Mouse (Mus musculus) CH12.LX (cell line): ENCODE measurements around the gene Ppm1n. TPM values are rescaled to one million over a fixed set of nuclear protein-coding genes. Genes with fewer than 3 reads are reported as not detected.

Source experiments
- DNase-seq: peaks from one replicate; pipeline ENCODE4 v3.0.0-alpha.2; 2013; ENCODE audit errors: extremely low read depth
- H3K27ac ChIP-seq: 2 replicates; pipeline ENCODE4 v1.5.1; 2012; ENCODE audit warnings: low read depth, mild to moderate bottlenecking, control low read depth, moderate library complexity; ENCODE audit not compliant: insufficient read depth
- H3K27me3 ChIP-seq: replicated peaks from 2 replicates; pipeline ENCODE3; 2012; ENCODE audit warnings: inconsistent platforms
- H3K36me3 ChIP-seq, 2 experiments: replicated peaks in 1 of 2; 2 replicates each; pipeline versions ENCODE3 to v1.6.1; 2012; ENCODE audit warnings: inconsistent platforms in 1 of 2, low read length in 1 of 2, mild to moderate bottlenecking in 1 of 2, mixed read lengths in 1 of 2, moderate library complexity in 1 of 2; ENCODE audit not compliant: control insufficient read depth in 1 of 2, insufficient read depth in 1 of 2
- H3K4me1 ChIP-seq, 2 experiments: 2 replicates each; pipeline ENCODE4 v1.6.1; 2012; ENCODE audit warnings: inconsistent platforms in 1 of 2, moderate library complexity in 1 of 2; ENCODE audit not compliant: insufficient read depth in 2 of 2, control insufficient read depth in 1 of 2
- H3K4me2 ChIP-seq: 2 replicates; pipeline ENCODE4 v1.6.1; 2012; ENCODE audit warnings: low read depth, mild to moderate bottlenecking, control low read depth; ENCODE audit not compliant: poor library complexity, insufficient read depth, severe bottlenecking
- H3K4me3 ChIP-seq, 3 experiments: fragments of 150-350 bp in 1 of 3; sonication (generic) in 1 of 3; replicated peaks in 1 of 3; 2 replicates each; pipeline versions ENCODE3 to v1.5.1; 2011 to 2012; ENCODE audit warnings: low read depth in 2 of 3, low read length in 2 of 3, mild to moderate bottlenecking in 2 of 3, moderate library complexity in 2 of 3, control low read depth in 1 of 3, improper control_type of control experiment in 1 of 3, inconsistent platforms in 1 of 3, mixed read lengths in 1 of 3; ENCODE audit not compliant: poor library complexity in 1 of 3
- H3K79me2 ChIP-seq: replicated peaks from 2 replicates; pipeline ENCODE4 v1.6.1; 2012; ENCODE audit warnings: mild to moderate bottlenecking, moderate library complexity; ENCODE audit not compliant: control insufficient read depth, poor library complexity, insufficient read depth, severe bottlenecking; ENCODE audit errors: extremely low read depth
- H3K9ac ChIP-seq: 2 replicates; pipeline ENCODE4 v1.6.1; 2012; ENCODE audit warnings: low read depth, mild to moderate bottlenecking, control low read depth, moderate library complexity; ENCODE audit not compliant: insufficient read depth
- H3K9me3 ChIP-seq: replicated peaks from 2 replicates; pipeline ENCODE3; 2012; ENCODE audit warnings: low read length, inconsistent platforms, mixed read lengths
- BHLHE40 ChIP-seq: IDR thresholded peaks from 2 replicates; pipeline ENCODE4 v1.6.1; 2011; ENCODE audit warnings: mild to moderate bottlenecking, low read depth, low read length, improper control_type of control experiment
- CHD1 ChIP-seq: IDR thresholded peaks from 2 replicates; pipeline ENCODE4 v1.6.1; 2012; ENCODE audit warnings: low read depth, low read length, improper control_type of control experiment, inconsistent platforms
- CHD2 ChIP-seq: IDR thresholded peaks from 2 replicates; pipeline ENCODE4 v1.6.1; 2011; ENCODE audit warnings: low read length, improper control_type of control experiment
- CTCF ChIP-seq, 2 experiments: IDR thresholded peaks in 1 of 2; conservative IDR thresholded peaks in 1 of 2; 2 replicates each; pipeline ENCODE4 v1.5.1; 2011 to 2012; ENCODE audit warnings: low read depth in 2 of 2, low read length in 2 of 2, improper control_type of control experiment in 1 of 2, inconsistent platforms in 1 of 2, mild to moderate bottlenecking in 1 of 2, moderate library complexity in 1 of 2
- E2F4 ChIP-seq: IDR thresholded peaks from 2 replicates; pipeline ENCODE4 v1.6.1; 2011; ENCODE audit warnings: low read depth, low read length, improper control_type of control experiment; ENCODE audit not compliant: insufficient replicate concordance
- ELF1 ChIP-seq: IDR thresholded peaks from 2 replicates; pipeline ENCODE4 v1.6.1; 2014; ENCODE audit warnings: low read depth, mild to moderate bottlenecking, inconsistent platforms, low read length, improper control_type of control experiment
- EP300 ChIP-seq: IDR thresholded peaks from 2 replicates; pipeline ENCODE4 v1.6.1; 2011; ENCODE audit warnings: low read length, improper control_type of control experiment
- ETS1 ChIP-seq: conservative IDR thresholded peaks from 2 replicates; pipeline ENCODE4 v1.6.1; 2012; ENCODE audit warnings: low read depth, mild to moderate bottlenecking, inconsistent platforms, low read length, improper control_type of control experiment, moderate library complexity
- GABPA ChIP-seq: IDR thresholded peaks from 2 replicates; pipeline ENCODE4 v1.6.1; 2012; ENCODE audit warnings: low read depth, low read length, improper control_type of control experiment, inconsistent platforms; ENCODE audit not compliant: insufficient replicate concordance
- HCFC1 ChIP-seq: IDR thresholded peaks from 2 replicates; pipeline ENCODE4 v1.6.1; 2012; ENCODE audit warnings: low read depth, mild to moderate bottlenecking, inconsistent platforms, low read length, improper control_type of control experiment
- IRF4 ChIP-seq: IDR thresholded peaks from 2 replicates; pipeline ENCODE4 v1.6.1; 2014; ENCODE audit warnings: low read depth, mild to moderate bottlenecking, inconsistent platforms, low read length, improper control_type of control experiment
- JUN ChIP-seq: IDR thresholded peaks from 2 replicates; pipeline ENCODE4 v1.6.1; 2011; ENCODE audit warnings: low read depth, mild to moderate bottlenecking, low read length, improper control_type of control experiment, moderate library complexity; ENCODE audit not compliant: insufficient read depth
- JUND ChIP-seq: conservative IDR thresholded peaks from 2 replicates; pipeline ENCODE4 v1.6.1; 2011; ENCODE audit warnings: low read depth, low read length, improper control_type of control experiment
- KAT2A ChIP-seq: IDR thresholded peaks from 2 replicates; pipeline ENCODE4 v1.6.1; 2012; ENCODE audit warnings: low read length, improper control_type of control experiment, inconsistent platforms; ENCODE audit not compliant: insufficient replicate concordance
- MAFK ChIP-seq: IDR thresholded peaks from 2 replicates; pipeline ENCODE4 v1.6.1; 2011; ENCODE audit warnings: low read length, improper control_type of control experiment; ENCODE audit not compliant: insufficient replicate concordance
- MAX ChIP-seq: IDR thresholded peaks from 2 replicates; pipeline ENCODE4 v1.6.1; 2011; ENCODE audit warnings: low read length, improper control_type of control experiment
- MAZ ChIP-seq: IDR thresholded peaks from 2 replicates; pipeline ENCODE4 v1.6.1; 2012; ENCODE audit warnings: low read depth, mild to moderate bottlenecking, inconsistent platforms, low read length, improper control_type of control experiment, moderate library complexity
- MEF2A ChIP-seq: IDR thresholded peaks from 2 replicates; pipeline ENCODE4 v1.6.1; 2014; ENCODE audit warnings: low read depth, mild to moderate bottlenecking, inconsistent platforms, low read length, improper control_type of control experiment, borderline replicate concordance
- MXI1 ChIP-seq: IDR thresholded peaks from 2 replicates; pipeline ENCODE4 v1.6.1; 2011; ENCODE audit warnings: mild to moderate bottlenecking, low read depth, low read length, improper control_type of control experiment
- MYC ChIP-seq: IDR thresholded peaks from 2 replicates; pipeline ENCODE4 v1.6.1; 2011; ENCODE audit warnings: low read depth, mild to moderate bottlenecking, improper control_type of control experiment, low read length
- NELFE ChIP-seq: IDR thresholded peaks from 2 replicates; pipeline ENCODE4 v1.6.1; 2011; ENCODE audit warnings: low read depth, low read length, improper control_type of control experiment
- NRF1 ChIP-seq: IDR thresholded peaks from 2 replicates; pipeline ENCODE4 v1.6.1; 2014; ENCODE audit warnings: low read depth, mild to moderate bottlenecking, inconsistent platforms, low read length, improper control_type of control experiment, moderate library complexity
- PAX5 ChIP-seq: IDR thresholded peaks from 2 replicates; pipeline ENCODE4 v1.6.1; 2012; ENCODE audit warnings: low read length, inconsistent platforms, mixed read lengths
- POLR2A ChIP-seq: IDR thresholded peaks from 2 replicates; pipeline ENCODE4 v1.6.1; 2011; ENCODE audit warnings: low read depth, mild to moderate bottlenecking, improper control_type of control experiment, low read length
- POLR2AphosphoS2 ChIP-seq: IDR thresholded peaks from 2 replicates; pipeline ENCODE4 v1.6.1; 2011; ENCODE audit warnings: low read depth, low read length, improper control_type of control experiment
- RAD21 ChIP-seq: IDR thresholded peaks from 2 replicates; pipeline ENCODE4 v1.6.1; 2011; ENCODE audit warnings: low read depth, mild to moderate bottlenecking, low read length, improper control_type of control experiment, moderate library complexity
- RCOR1 ChIP-seq: conservative IDR thresholded peaks from 2 replicates; pipeline ENCODE4 v1.6.1; 2012; ENCODE audit warnings: low read depth, mild to moderate bottlenecking, inconsistent platforms, low read length, improper control_type of control experiment
- SIN3A ChIP-seq: IDR thresholded peaks from 2 replicates; pipeline ENCODE4 v1.6.1; 2012; ENCODE audit warnings: low read length, improper control_type of control experiment, inconsistent platforms
- SMC3 ChIP-seq: IDR thresholded peaks from 2 replicates; pipeline ENCODE4 v1.6.1; 2011; ENCODE audit warnings: low read depth, low read length, improper control_type of control experiment
- TBP ChIP-seq: conservative IDR thresholded peaks from 2 replicates; pipeline ENCODE4 v1.6.1; 2011; ENCODE audit warnings: low read depth, low read length, improper control_type of control experiment
- TCF12 ChIP-seq: IDR thresholded peaks from 2 replicates; pipeline ENCODE4 v1.6.1; 2014; ENCODE audit warnings: low read depth, mild to moderate bottlenecking, inconsistent platforms, low read length, improper control_type of control experiment
- UBTF ChIP-seq: IDR thresholded peaks from 2 replicates; pipeline ENCODE4 v1.6.1; 2012; ENCODE audit warnings: low read depth, mild to moderate bottlenecking, inconsistent platforms, low read length, improper control_type of control experiment, moderate library complexity
- USF1 ChIP-seq: IDR thresholded peaks from 2 replicates; pipeline ENCODE4 v1.6.1; 2014; ENCODE audit warnings: low read depth, mild to moderate bottlenecking, inconsistent platforms, low read length, improper control_type of control experiment
- USF2 ChIP-seq: conservative IDR thresholded peaks from 2 replicates; pipeline ENCODE4 v1.6.1; 2011; ENCODE audit warnings: low read depth, low read length, improper control_type of control experiment
- ZC3H11A ChIP-seq: IDR thresholded peaks from 2 replicates; pipeline ENCODE4 v1.6.1; 2012; ENCODE audit warnings: low read depth, mild to moderate bottlenecking, inconsistent platforms, low read length, improper control_type of control experiment
- ZKSCAN1 ChIP-seq: IDR thresholded peaks from 2 replicates; pipeline ENCODE4 v1.6.1; 2012; ENCODE audit warnings: low read depth, inconsistent platforms, low read length, improper control_type of control experiment, borderline replicate concordance
- ZMIZ1 ChIP-seq: IDR thresholded peaks from 2 replicates; pipeline ENCODE4 v1.6.1; 2012; ENCODE audit warnings: low read depth, mild to moderate bottlenecking, inconsistent platforms, low read length, improper control_type of control experiment
- ZNF384 ChIP-seq: IDR thresholded peaks from 2 replicates; pipeline ENCODE4 v1.6.1; 2012; ENCODE audit warnings: low read depth, low read length, improper control_type of control experiment, inconsistent platforms
- dilution Hi-C: fragments of 300-500 bp; cut with MboI; formaldehyde crosslinking; loops from 2 replicates; pipeline ENCODE4 v1.14.3; 2020; ENCODE audit warnings: low sequenced_read_pairs; ENCODE audit not compliant: extremely low pct_unique_long_range_greater_than_20kb, extremely low pct_ligation_motif_present
- in situ Hi-C: fragments of 300-500 bp; cut with MboI; formaldehyde crosslinking; loops from 3 replicates; pipeline ENCODE4 v1.14.3; 2019; ENCODE audit warnings: low sequenced_read_pairs, low pct_ligation_motif_present, low pct_unique_long_range_greater_than_20kb, mixed read lengths
- polyA plus RNA-seq: library from polyadenylated mRNA; unstranded; fragments of >175 nt; gene quantifications from 2 replicates; pipeline ENCODE4 v1.2.1, GENCODE M21; 2012; ENCODE audit warnings: low read depth; ENCODE audit not compliant: insufficient read length
- total RNA-seq, 2 experiments: library from RNA; depleted of rRNA; stranded (reverse); fragments of 300-350 nt in 1 of 2; fragments of >200 nt in 1 of 2; gene quantifications; 2 replicates each; pipeline ENCODE4 v1.2.3; 2012 to 2014

Gene Ppm1n
- total and polyA plus RNA-seq, 3 experiments, result not detected

DNA sequence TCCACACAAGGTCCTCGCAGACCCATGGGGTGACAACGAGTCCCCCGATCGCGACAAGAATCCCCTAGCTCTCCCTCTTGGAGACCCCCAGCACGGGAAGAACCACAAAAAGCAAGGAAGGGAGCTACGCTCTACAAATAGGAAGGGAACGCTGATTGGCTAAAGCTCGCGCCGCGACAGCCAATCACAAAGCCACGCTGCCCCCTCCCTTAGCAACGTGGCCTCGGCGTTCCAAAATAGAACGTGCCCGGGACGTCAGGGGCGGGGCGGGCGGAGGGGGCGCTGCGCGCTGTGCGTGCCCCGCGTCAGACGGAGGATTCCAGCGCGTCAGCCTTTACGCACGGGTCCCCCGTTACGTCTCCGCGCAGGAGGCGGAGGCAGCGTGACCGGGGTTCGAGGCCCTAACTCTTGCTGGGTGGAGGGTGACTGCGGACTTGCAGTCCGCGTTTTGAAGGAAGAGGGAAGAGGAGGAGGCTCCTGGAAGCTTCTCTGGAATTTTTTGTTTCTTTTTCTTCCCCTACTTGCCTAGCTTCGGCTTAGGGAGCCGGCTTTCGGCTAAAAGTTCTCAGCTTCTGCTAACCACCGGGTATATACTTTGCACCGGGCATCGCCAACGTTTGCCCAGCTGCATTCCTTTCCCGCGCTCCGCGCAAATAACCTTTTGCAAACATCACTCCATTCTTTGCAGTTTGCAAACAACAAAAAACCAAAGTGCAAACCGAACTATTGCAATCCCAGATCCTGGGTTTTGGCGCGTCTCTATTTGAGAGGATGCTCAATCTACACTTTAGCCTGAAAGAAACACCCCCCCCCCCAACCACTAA is 28.8 kb upstream of the Ppm1n start:
- Histone ChIP-seq H3K4me1 (peaks cover 0 to 23% of the 10 kb centered on the region in 2 experiments; a peak in 2 of 4 replicates), H3K9me3 (peaks cover 8% of the 10 kb centered on the region), H3K36me3 (no peaks in the 10 kb centered on the region), H3K4me3 (peak overlapping the region; percentile 55 to 77 (median 70)), H3K27me3 (peaks cover 73% of the 10 kb centered on the region), H3K9ac (peak overlapping the region; percentile 74), H3K27ac (0 out of 2 replicates have a peak overlapping the region, but pooled peaks have one; percentile 13), H3K4me2 (peak overlapping the region; percentile 83), H3K79me2 (no peaks in the 10 kb centered on the region)
- dilution Hi-C loops (no loop called here), in situ Hi-C loops (loop anchor here (5.0 kb wide), 1 partner anchor 34 kb away; the partner anchor contains the start of gene Ercc1)
- peak; percentile 90 for DNase-seq
- TF ChIP-seq KAT2A (no peak), MAX (peak; percentile 69; the same call in 1 of the 2 replicates), CHD1 (no peak), NRF1 (peak; percentile 54), RAD21 (no peak), E2F4 (no peak), SIN3A (peak; percentile 83), MAZ (peak; percentile 92), USF2 (no peak), MXI1 (peak; percentile 82), BHLHE40 (peak; percentile 93), POLR2A (peak; percentile 45; the same call in 1 of the 2 replicates), PAX5 (no peak), MEF2A (peak; percentile 70), MYC (no peak), UBTF (no peak), TBP (no peak), JUND (no peak), NELFE (no peak), SMC3 (no peak), ZKSCAN1 (no peak), MAFK (no peak), EP300 (no peak), ETS1 (peak; percentile 92), TCF12 (0 out of 2 replicates have a peak, but pooled peaks have one; percentile 27), ZMIZ1 (no peak), CHD2 (peak; percentile 37; the same call in 1 of the 2 replicates), USF1 (peak; percentile 6; the same call in 1 of the 2 replicates), HCFC1 (peak; percentile 59), IRF4 (no peak), JUN (no peak), ELF1 (peak; percentile 72), POLR2AphosphoS2 (no peak), ZC3H11A (no peak), GABPA (no peak), RCOR1 (no peak), CTCF (conservative IDR thresholded peaks at IDR 0.05 in 1 of 2, IDR thresholded peaks at IDR 0.05 in 1 of 2; ENCODE audit: low read depth in 2 of 2, low read length in 2 of 2) (no peak), ZNF384 (no peak)
